In genomic region chr17:55956129-55956528, GRCm38 (mm10) we compare ENCODE assay signal across 9 mouse cellular contexts. TPM values are rescaled to one million over a fixed set of nuclear protein-coding genes. Genes with fewer than 3 reads are reported as not detected.
DNase-seq lines count a peak whose midpoint lies in the region; ATAC-seq and TF ChIP-seq lines count a peak whose summit lies in the region.
"Had no signal": no experiment of that assay in that cellular context is flagged by ENCODE, and none has a peak within 500 bp of the region (broad histone marks: within the 10 kb centered on the region; RNA-seq: fewer than 3 reads in every experiment).

No protein-coding gene starts in this region.

- peak; percentile 16 for ATAC-seq in forebrain, postnatal 0 days
- no peak for ATAC-seq in limb, embryonic 13.5 days (ENCODE audit: low FRiP score, low read depth)
- peak; percentile 44 for ATAC-seq in midbrain, embryonic 16.5 days

- H3K4me2 ChIP-seq in forebrain, postnatal 0 days (ENCODE audit: low read depth) = peak overlapping the region; percentile 71
- H3K4me2 ChIP-seq in limb, embryonic 13.5 days (replicated peaks) = peak overlapping the region; percentile 80
- peak overlapping the region; percentile 52 for H3K4me2 ChIP-seq in midbrain, embryonic 16.5 days (ENCODE audit: low read length)

- no peaks in the 10 kb centered on the region for H3K9me3 ChIP-seq in forebrain, postnatal 0 days (ENCODE audit: low read length)
- H3K9me3 ChIP-seq in limb, embryonic 13.5 days = no peaks in the 10 kb centered on the region
- no peaks in the 10 kb centered on the region for H3K9me3 ChIP-seq in midbrain, embryonic 16.5 days (replicated peaks; ENCODE audit: control insufficient read depth, low read length, poor library complexity, severe bottlenecking)

- WGBS in forebrain, postnatal 0 days = 1% methylated on average over 26 of the region's 26 CpGs
- 1% methylated on average over 26 of the region's 26 CpGs for WGBS in limb, embryonic 13.5 days
- WGBS in midbrain, embryonic 16.5 days = 1% methylated on average over 26 of the region's 26 CpGs

- TF ChIP-seq CTCF in forebrain, postnatal 0 days (IDR thresholded peaks at IDR 0.05; ENCODE audit: low read depth) = peak; percentile 16; the same call in 1 of the 2 replicates

- peak; percentile 50 for DNase-seq in adrenal gland, adult 2 months
- DNase-seq in adrenal gland, adult 8-10 months = no peak
- DNase-seq in cerebellum, adult 11-12 months = peak; percentile 92
- peak; percentile 85 for DNase-seq in forebrain, postnatal 0 days
- DNase-seq in kidney, adult 8-10 months = peak; percentile 80 to 83
- peak; percentile 84 for DNase-seq in thymus, postnatal 14 days

- H3K9ac ChIP-seq in forebrain, postnatal 0 days = peak overlapping the region; percentile 44
- peak overlapping the region; percentile 62 for H3K9ac ChIP-seq in limb, embryonic 13.5 days
- peak overlapping the region; percentile 51 for H3K9ac ChIP-seq in midbrain, embryonic 16.5 days (ENCODE audit: low read depth, low read length)

- H3K4me3 ChIP-seq in forebrain, postnatal 0 days (ENCODE audit: low read depth, low read length) = peak overlapping the region; percentile 43
- peak overlapping the region; percentile 51 for H3K4me3 ChIP-seq in limb, embryonic 13.5 days
- H3K4me3 ChIP-seq in midbrain, embryonic 16.5 days (ENCODE audit: low read depth, low read length) = peak overlapping the region; percentile 42

- peaks cover 12% of the 10 kb centered on the region for H3K4me1 ChIP-seq in forebrain, postnatal 0 days (ENCODE audit: insufficient read depth)
- H3K4me1 ChIP-seq in limb, embryonic 13.5 days = peaks cover 29% of the 10 kb centered on the region
- H3K4me1 ChIP-seq in midbrain, embryonic 16.5 days (ENCODE audit: control insufficient read depth, insufficient read depth, low read length) = peaks cover 31% of the 10 kb centered on the region

- 0 out of 2 replicates have a peak, but pooled peaks cover 2% of the 10 kb centered on the region for H3K36me3 ChIP-seq in forebrain, postnatal 0 days (ENCODE audit: insufficient read depth)
- H3K36me3 ChIP-seq in limb, embryonic 13.5 days = peaks cover 6% of the 10 kb centered on the region
- H3K36me3 ChIP-seq in midbrain, embryonic 16.5 days (ENCODE audit: control insufficient read depth, insufficient read depth, low read length) = no peaks in the 10 kb centered on the region

- no peak overlapping the region for H3K27ac ChIP-seq in forebrain, postnatal 0 days (ENCODE audit: low read depth, low read length)
- H3K27ac ChIP-seq in limb, embryonic 13.5 days = no peak overlapping the region
- peak overlapping the region; percentile 61 for H3K27ac ChIP-seq in midbrain, embryonic 16.5 days (ENCODE audit: low read length)

- H3K27me3 ChIP-seq in forebrain, postnatal 0 days (ENCODE audit: insufficient read depth, low read length) = no peaks in the 10 kb centered on the region
- peaks cover 34% of the 10 kb centered on the region for H3K27me3 ChIP-seq in limb, embryonic 13.5 days
- H3K27me3 ChIP-seq in midbrain, embryonic 16.5 days (ENCODE audit: control insufficient read depth, insufficient read depth, low read depth, low read length) = no peaks in the 10 kb centered on the region

RNA-seq across cellular contexts. Expression of gene Yju2, which starts 2.8 kb away (rescaled TPM):
- total RNA-seq in adrenal gland, adult 2 months (2021) = 10 to 100 TPM; 16.7 to 19.1 TPM
- polyA plus RNA-seq in adrenal gland, adult 2 months (2012; rRNA removed) = 4.4 and 5.3 TPM in 2 replicates
- 10 to 100 TPM; 18.6 to 21.4 (median 20.3) TPM for total RNA-seq in adrenal gland, adult 8-10 months (2022)
- total RNA-seq in forebrain, postnatal 0 days (2014; rRNA removed) = 12.9 and 15.2 TPM in 2 replicates
- 12.9 and 15.2 TPM in 2 replicates for polyA plus RNA-seq in forebrain, postnatal 0 days (2015; fragmentation: Nextera tagmentation; extraction: Ambion mirVana)
- 25.5 and 27.8 TPM in 2 replicates for polyA plus RNA-seq in limb, embryonic 13.5 days (2015; fragmentation: Nextera tagmentation; extraction: Ambion mirVana)
- 21.2 and 24.6 TPM in 2 replicates for polyA plus RNA-seq in midbrain, embryonic 16.5 days (2015; fragmentation: Nextera tagmentation; extraction: Ambion mirVana)

RNA-seq across cellular contexts. Expression of gene Ebi3, which starts 3.7 kb away (rescaled TPM):
- total RNA-seq in adrenal gland, adult 2 months (2021) = 1 to 10 TPM in 1 of 2 experiments, under 1 TPM in 1; 0.66 to 1.2 TPM
- 4.7 and 5.8 TPM in 2 replicates for polyA plus RNA-seq in adrenal gland, adult 2 months (2012; rRNA removed)
- 1 to 10 TPM in 3 of 4 experiments, under 1 TPM in 1; 0.49 to 2.0 (median 1.5) TPM for total RNA-seq in adrenal gland, adult 8-10 months (2022)
- total RNA-seq in forebrain, postnatal 0 days (2014; rRNA removed) = 2.1 and 3.4 TPM in 2 replicates
- 6.4 and 7.7 TPM in 2 replicates for polyA plus RNA-seq in forebrain, postnatal 0 days (2015; fragmentation: Nextera tagmentation; extraction: Ambion mirVana)
- polyA plus RNA-seq in limb, embryonic 13.5 days (2015; fragmentation: Nextera tagmentation; extraction: Ambion mirVana) = 1.3 and 1.4 TPM in 2 replicates
- 6.0 and 7.1 TPM in 2 replicates for polyA plus RNA-seq in midbrain, embryonic 16.5 days (2015; fragmentation: Nextera tagmentation; extraction: Ambion mirVana)

RNA-seq across cellular contexts. Expression of gene Zfp119b, which starts 6.8 kb away (rescaled TPM):
- 1 to 10 TPM; 3.0 to 3.6 TPM for total RNA-seq in adrenal gland, adult 2 months (2021)
- 0.07 TPM in 1 of 2 replicates, not detected in the other for polyA plus RNA-seq in adrenal gland, adult 2 months (2012; rRNA removed)
- total RNA-seq in adrenal gland, adult 8-10 months (2022) = 1 to 10 TPM; 2.9 to 7.1 (median 4.9) TPM
- 5.7 and 6.5 TPM in 2 replicates for total RNA-seq in forebrain, postnatal 0 days (2014; rRNA removed)
- 5.4 and 6.0 TPM in 2 replicates for polyA plus RNA-seq in forebrain, postnatal 0 days (2015; fragmentation: Nextera tagmentation; extraction: Ambion mirVana)
- polyA plus RNA-seq in limb, embryonic 13.5 days (2015; fragmentation: Nextera tagmentation; extraction: Ambion mirVana) = 7.0 and 7.6 TPM in 2 replicates
- polyA plus RNA-seq in midbrain, embryonic 16.5 days (2015; fragmentation: Nextera tagmentation; extraction: Ambion mirVana) = 10.1 and 11.2 TPM in 2 replicates

RNA-seq across cellular contexts. Expression of gene Shd, which starts 14.1 kb away (rescaled TPM):
- total RNA-seq in adrenal gland, adult 2 months (2021) = 1 to 10 TPM in 1 of 2 experiments, under 1 TPM in 1; 0.52 to 1.2 TPM
- polyA plus RNA-seq in adrenal gland, adult 2 months (2012; rRNA removed) = 3.2 and 7.8 TPM in 2 replicates
- 1 to 10 TPM; 1.7 to 4.8 (median 3.0) TPM for total RNA-seq in adrenal gland, adult 8-10 months (2022)
- 124 and 152 TPM in 2 replicates for total RNA-seq in forebrain, postnatal 0 days (2014; rRNA removed)
- 106 and 116 TPM in 2 replicates for polyA plus RNA-seq in forebrain, postnatal 0 days (2015; fragmentation: Nextera tagmentation; extraction: Ambion mirVana)
- 50.4 and 50.7 TPM in 2 replicates for polyA plus RNA-seq in limb, embryonic 13.5 days (2015; fragmentation: Nextera tagmentation; extraction: Ambion mirVana)
- 185 and 187 TPM in 2 replicates for polyA plus RNA-seq in midbrain, embryonic 16.5 days (2015; fragmentation: Nextera tagmentation; extraction: Ambion mirVana)

RNA-seq across cellular contexts. Expression of gene Fsd1, which starts 30.2 kb away (rescaled TPM):
- 1 to 10 TPM; 1.0 to 2.7 TPM for total RNA-seq in adrenal gland, adult 2 months (2021)
- 2.3 and 2.7 TPM in 2 replicates for polyA plus RNA-seq in adrenal gland, adult 2 months (2012; rRNA removed)
- 1 to 10 TPM in 3 of 4 experiments, under 1 TPM in 1; 0.87 to 3.4 (median 2.9) TPM for total RNA-seq in adrenal gland, adult 8-10 months (2022)
- total RNA-seq in forebrain, postnatal 0 days (2014; rRNA removed) = 106 and 113 TPM in 2 replicates
- polyA plus RNA-seq in forebrain, postnatal 0 days (2015; fragmentation: Nextera tagmentation; extraction: Ambion mirVana) = 162 and 169 TPM in 2 replicates
- 36.4 and 39.2 TPM in 2 replicates for polyA plus RNA-seq in limb, embryonic 13.5 days (2015; fragmentation: Nextera tagmentation; extraction: Ambion mirVana)
- polyA plus RNA-seq in midbrain, embryonic 16.5 days (2015; fragmentation: Nextera tagmentation; extraction: Ambion mirVana) = 200 and 218 TPM in 2 replicates
- total RNA-seq: hematopoietic stem cell, adult 5-6 weeks had no signal
